Mouse (Mus musculus) liver, embryonic 13.5 days (tissue): Measurements from ENCODE around the gene Tnfaip8l3. TPM values are rescaled to one million over a fixed set of nuclear protein-coding genes. Genes with fewer than 3 reads are reported as not detected.
A peak's percentile ranks its signal among the peaks of the same experiment; 100 is the strongest.

ENCODE experiments used
- ATAC-seq: fragments of 200-750 bp; cut with Nextera tagmentation; 2 replicates; pipeline ENCODE4 v1.8.0; 2017; ENCODE audit warnings: low read depth, mild to moderate bottlenecking, moderate number of reproducible peaks, moderate library complexity
- DNase-seq: peaks from one replicate; pipeline ENCODE4 v3.0.0; 2022
- H3K27ac ChIP-seq: fragments of 300-500 bp; sonication (generic); 2 replicates; pipeline ENCODE4 v1.5.1; 2015; ENCODE audit warnings: moderate library complexity, mild to moderate bottlenecking, inconsistent platforms
- H3K27me3 ChIP-seq: fragments of 300-500 bp; sonication (generic); 2 replicates; pipeline ENCODE4 v1.6.1; 2015; ENCODE audit warnings: mild to moderate bottlenecking, inconsistent platforms
- H3K36me3 ChIP-seq: fragments of 300-500 bp; sonication (generic); 2 replicates; pipeline ENCODE4 v1.6.1; 2015; ENCODE audit warnings: mild to moderate bottlenecking, inconsistent platforms
- H3K4me1 ChIP-seq: fragments of 300-500 bp; sonication (generic); replicated peaks from 2 replicates; pipeline ENCODE4 v1.6.1; 2015; ENCODE audit warnings: inconsistent platforms
- H3K4me2 ChIP-seq: fragments of 300-500 bp; sonication (generic); 2 replicates; pipeline ENCODE4 v1.6.1; 2015; ENCODE audit warnings: inconsistent platforms, mild to moderate bottlenecking, moderate library complexity
- H3K4me3 ChIP-seq: fragments of 300-500 bp; sonication (generic); replicated peaks from 2 replicates; pipeline ENCODE4 v1.5.1; 2015; ENCODE audit warnings: mild to moderate bottlenecking, inconsistent platforms
- H3K9ac ChIP-seq: fragments of 300-500 bp; sonication (generic); 2 replicates; pipeline ENCODE4 v1.6.1; 2015; ENCODE audit warnings: mild to moderate bottlenecking, inconsistent platforms
- H3K9me3 ChIP-seq: fragments of 300-500 bp; sonication (generic); replicated peaks from 2 replicates; pipeline ENCODE4 v1.6.1; 2016; ENCODE audit warnings: inconsistent platforms
- WGBS: fragments of 180-500 bp; shearing (Covaris S2); methylation state at CpG from one replicate; pipeline ENCODE4 v1.1.7; 2015; ENCODE audit not compliant: insufficient replicate concordance; 5-methylcytosine and 5-hydroxymethylcytosine counted together
- polyA plus RNA-seq: library from polyadenylated mRNA; unstranded; fragments of >200 nt; fragmentation: Nextera tagmentation; extraction: Ambion mirVana; gene quantifications from 2 replicates; pipeline ENCODE4 v1.2.1, GENCODE M21; 2015

Tnfaip8l3 gene
- polyA plus RNA-seq, 1 experiment from 2014 or later: 0.14 TPM

GRCm38 (mm10) chr9:53986972-53987371 lies 81.2 kb downstream of the Tnfaip8l3 start:
- DNase-seq: no peak
- 24% methylated on average over 3 of the region's 3 CpGs for WGBS

GRCm38 (mm10) chr9:53984868-53985267 lies 83.3 kb downstream of the Tnfaip8l3 start:
- no peaks in the 10 kb centered on the region for H3K4me1 ChIP-seq
- DNase-seq: no peak
- no peaks in the 10 kb centered on the region for H3K36me3 ChIP-seq
- no peak overlapping the region for H3K4me3 ChIP-seq
- H3K9ac ChIP-seq: no peak overlapping the region
- WGBS: 26% methylated on average over 9 of the region's 9 CpGs
- H3K27ac ChIP-seq: no peak overlapping the region
- H3K4me2 ChIP-seq: no peak overlapping the region
- no peak for ATAC-seq
- H3K27me3 ChIP-seq: no peaks in the 10 kb centered on the region
- H3K9me3 ChIP-seq: no peaks in the 10 kb centered on the region

More at GRCm38 (mm10) chr9:53986972-53987371, 81.2 kb downstream of the Tnfaip8l3 start:
- Histone ChIP-seq H3K9me3 (no peaks in the 10 kb centered on the region), H3K27ac (no peak overlapping the region), H3K4me3 (no peak overlapping the region), H3K4me1 (no peaks in the 10 kb centered on the region), H3K36me3 (no peaks in the 10 kb centered on the region), H3K27me3 (no peaks in the 10 kb centered on the region), H3K9ac (no peak overlapping the region), H3K4me2 (no peak overlapping the region)
- ATAC-seq: no peak

GRCm38 (mm10) chr9:53975122-53975518 lies 93.1 kb downstream of the Tnfaip8l3 start, which contains the start of gene Elmod1:
Gene Elmod1, minus strand, starts transcription at chr9:53975301.
- H3K4me3 ChIP-seq: peak within 1 kb of the TSS; percentile 34
- DNase-seq: no peak
- no peaks in the 10 kb centered on the region for H3K9me3 ChIP-seq
- H3K27me3 ChIP-seq: peaks cover 40% of the 10 kb centered on the region
- no peak for ATAC-seq
- no peaks in the 10 kb centered on the region for H3K36me3 ChIP-seq
- no peaks in the 10 kb centered on the region for H3K4me1 ChIP-seq
- peak within 1 kb of the TSS; percentile 54 for H3K4me2 ChIP-seq
- WGBS: under 1% methylated on average over 34 of the region's 36 CpGs
- H3K27ac ChIP-seq: no peak within 1 kb of the TSS
- H3K9ac ChIP-seq: no peak within 1 kb of the TSS

- H3K36me3 ChIP-seq: no peaks in the 10 kb centered on the region
- peaks cover 40% of the 10 kb centered on the region for H3K27me3 ChIP-seq
- H3K9ac ChIP-seq: no peak overlapping the region
- no peak for DNase-seq
- 3% methylated on average over 42 of the region's 42 CpGs for WGBS
- H3K4me3 ChIP-seq: peak overlapping the region; percentile 34
- H3K9me3 ChIP-seq: no peaks in the 10 kb centered on the region
- ATAC-seq: no peak
- no peaks in the 10 kb centered on the region for H3K4me1 ChIP-seq
- H3K27ac ChIP-seq: no peak overlapping the region
- H3K4me2 ChIP-seq: peak overlapping the region; percentile 54
Measured at GRCm38 (mm10) chr9:53974328-53975121, 93.7 kb downstream of the Tnfaip8l3 start.

- DNase-seq (no peak), ATAC-seq (no peak)
- Histone ChIP-seq H3K4me2 (no peak overlapping the region), H3K27me3 (peaks cover 40% of the 10 kb centered on the region), H3K9ac (no peak overlapping the region), H3K4me1 (no peaks in the 10 kb centered on the region), H3K36me3 (no peaks in the 10 kb centered on the region), H3K4me3 (no peak overlapping the region), H3K9me3 (no peaks in the 10 kb centered on the region), H3K27ac (no peak overlapping the region)
- WGBS: 26% methylated on average over 13 of the region's 13 CpGs
Measured at GRCm38 (mm10) chr9:53973929-53974327, 94.3 kb downstream of the Tnfaip8l3 start.

Other genes with a start within 250 kb of the Tnfaip8l3 start
- gene Sln, start 218.2 kb downstream of the Tnfaip8l3 start, polyA plus RNA-seq: 0.94 and 1.4 TPM in 2 replicates
- gene Elmod1, start 93.1 kb downstream of the Tnfaip8l3 start, polyA plus RNA-seq: 0.07 TPM in 1 of 2 replicates, not detected in the other
- not detected in 2 replicates for gene Cyp19a1, start 199.7 kb upstream of the Tnfaip8l3 start, polyA plus RNA-seq
- not detected in 2 replicates for gene Gldn, start 218.1 kb upstream of the Tnfaip8l3 start, polyA plus RNA-seq